Mouse (Mus musculus): ENCODE measurements at regions not wholly inside any gene's neighbourhood (a gene's known extent, or its start where the extent isn't known, plus 50 kb on each side); places are given as distances from the start of the nearest gene placed in this dataset.

DNA sequence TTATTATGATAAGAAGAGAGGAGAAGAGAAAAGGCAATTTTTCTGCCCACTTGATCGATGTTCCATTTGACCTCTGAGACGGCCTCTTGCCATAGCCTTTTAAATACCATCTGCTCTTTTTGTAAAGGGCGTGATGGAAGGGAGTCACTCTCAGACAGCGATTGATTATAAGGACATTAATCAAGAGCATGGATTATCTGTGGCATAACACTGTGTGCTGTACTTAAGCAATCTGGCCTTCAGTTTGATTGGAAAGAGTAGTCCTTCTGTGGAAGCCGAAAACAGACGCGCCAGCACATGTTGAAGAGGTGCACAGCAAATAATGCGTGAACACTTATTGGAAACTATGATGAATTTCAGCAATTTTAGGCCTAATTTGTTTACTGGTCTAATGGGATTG is 685.4 kb upstream of the Robo1 start:
- CTCF ChIA-PET: no interaction called here

GRCm38 (mm10) chr16:71640361-71640760 is 667.7 kb upstream of the Robo1 start:
- CTCF ChIA-PET: no interaction called here

DNA sequence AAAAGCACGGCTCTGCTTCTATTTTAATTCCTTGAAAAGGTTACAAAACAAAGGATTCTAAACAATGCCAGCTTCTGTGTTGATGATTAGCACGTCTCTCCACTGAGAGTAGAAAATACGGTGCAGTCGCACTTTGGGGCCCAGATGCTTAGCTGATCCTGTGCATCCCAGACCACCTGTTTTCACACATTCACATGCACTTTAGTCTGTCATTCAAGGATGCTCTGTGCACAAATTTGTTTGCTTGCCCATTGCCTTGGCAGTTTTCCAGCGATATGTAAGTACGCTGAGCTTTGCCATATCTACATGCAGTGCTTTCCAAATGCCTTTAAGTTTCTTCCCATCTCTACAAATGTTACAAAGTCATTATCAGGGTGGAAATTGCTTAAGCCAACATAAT is 664.9 kb upstream of the Robo1 start:
- CTCF ChIA-PET: no interaction called here

DNA sequence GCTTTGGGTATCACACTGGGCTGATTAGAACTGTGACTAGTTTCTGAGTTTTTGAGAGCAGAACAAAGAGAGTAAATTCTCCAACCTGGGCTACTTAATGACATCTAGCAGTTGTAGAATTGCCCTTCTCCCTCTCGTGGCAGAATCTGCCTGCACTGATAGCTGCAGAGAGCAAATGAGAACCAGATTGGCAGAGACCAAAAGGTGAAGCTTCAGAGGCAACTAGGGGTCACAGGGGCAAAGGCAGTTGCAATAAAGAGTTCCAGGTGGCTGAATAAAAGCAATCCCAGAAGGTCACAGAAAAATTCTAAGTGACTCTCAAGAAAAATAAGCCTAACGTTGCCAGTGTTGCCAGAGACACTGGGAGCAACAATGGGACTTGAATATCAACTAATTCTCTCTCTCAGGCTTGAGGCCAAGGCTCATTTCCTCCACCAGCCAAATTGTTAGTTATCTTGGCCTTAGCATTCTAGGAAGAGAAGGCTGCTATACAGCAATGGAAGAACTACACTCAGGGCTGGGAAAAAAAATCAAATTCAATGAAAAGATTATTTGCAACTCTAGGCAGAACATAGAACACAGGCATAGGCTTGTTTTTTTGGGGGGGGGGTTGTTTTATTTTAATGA is 629.9 kb upstream of the Robo1 start:
- CTCF ChIA-PET: no interaction called here

DNA sequence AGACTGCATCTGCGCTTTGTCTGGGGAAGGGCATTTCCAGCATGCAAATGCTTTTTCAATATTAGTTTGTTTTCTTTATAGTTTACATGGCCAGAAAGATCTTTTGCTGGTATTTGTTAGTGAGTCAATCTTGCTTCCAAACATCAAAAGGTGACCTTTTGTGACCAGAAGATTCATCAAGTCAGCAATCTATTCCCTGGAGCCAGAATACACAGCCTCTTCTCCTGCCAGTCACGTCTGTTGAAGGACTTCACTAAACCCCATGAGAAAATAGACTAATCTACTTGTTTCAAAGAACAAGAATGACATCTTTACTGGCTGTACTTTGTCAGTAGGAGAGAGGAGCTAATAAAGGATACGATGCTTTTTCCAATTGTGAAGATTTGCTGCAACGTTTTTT is 614.6 kb upstream of the Robo1 start:
- CTCF ChIA-PET: no interaction called here

GRCm38 (mm10) chr16:71705846-71706245 is 602.3 kb upstream of the Robo1 start:
- CTCF ChIA-PET: interaction anchor here (0.7 kb wide), 1 partner anchor 32 kb away, joined by 4 read pairs; no protein-coding TSS in a partner anchor

DNA sequence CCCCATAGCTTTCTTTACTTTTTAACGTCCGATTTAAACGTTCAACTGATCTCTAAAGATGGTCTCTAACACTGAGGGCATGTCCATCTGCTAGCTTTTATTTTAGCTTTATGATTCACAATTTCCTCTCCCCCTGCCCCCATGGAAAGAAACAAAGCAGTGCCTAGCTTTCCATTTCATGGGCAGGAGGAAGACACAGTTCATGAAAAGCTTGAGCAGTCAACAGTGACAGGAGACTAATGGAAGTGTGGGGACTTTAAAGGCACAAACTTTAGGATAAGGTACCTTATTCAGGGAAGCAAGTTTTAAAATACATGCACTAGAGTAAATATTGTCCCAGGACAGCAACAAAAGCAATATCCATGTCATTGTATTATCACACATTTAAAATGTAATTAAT is 598.4 kb upstream of the Robo1 start:
- CTCF ChIA-PET: no interaction called here

DNA sequence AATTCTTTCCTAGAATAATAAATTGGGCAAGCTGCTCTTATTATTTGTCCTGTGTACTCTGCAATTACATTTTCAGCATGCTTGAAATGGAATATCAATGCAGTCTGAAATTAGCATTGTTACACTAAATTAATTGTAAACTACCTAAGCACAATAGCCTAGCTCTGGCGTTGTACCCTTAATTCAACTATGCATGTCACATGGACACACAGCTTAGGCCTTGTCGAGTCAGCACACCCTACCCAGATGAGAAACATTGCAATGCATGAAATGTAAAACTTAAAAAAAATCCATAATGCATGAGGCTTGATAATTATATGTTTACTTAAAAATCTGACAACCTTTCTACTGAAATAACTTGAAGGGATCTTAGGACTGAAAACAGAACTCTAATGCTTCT is 596.2 kb upstream of the Robo1 start:
- CTCF ChIA-PET: no interaction called here

- CTCF ChIA-PET: no interaction called here
Observed at GRCm38 (mm10) chr16:71717207-71717606, 590.9 kb upstream of the Robo1 start.

- CTCF ChIA-PET: interaction anchor here (0.5 kb wide), 1 partner anchor 104 kb away, joined by 8 read pairs; no protein-coding TSS in a partner anchor
Observed at GRCm38 (mm10) chr16:71724898-71725297, 583.2 kb upstream of the Robo1 start.

DNA sequence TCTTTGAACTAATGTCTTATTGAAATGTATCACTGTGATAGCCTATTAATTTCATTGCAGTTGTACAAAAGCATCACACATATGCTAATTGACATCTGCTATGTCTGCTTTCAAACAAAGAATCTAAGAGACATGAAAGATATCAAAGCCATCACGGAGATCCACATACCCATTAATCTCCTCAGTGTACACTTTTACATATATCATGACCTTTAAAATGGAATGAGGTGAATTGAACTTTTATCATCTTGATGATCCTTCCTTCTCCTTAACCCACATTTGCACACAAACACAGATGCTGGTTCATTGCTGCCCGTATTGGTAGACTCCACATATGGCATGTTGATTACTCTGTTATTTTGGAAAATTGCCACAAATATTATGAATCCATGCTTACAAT is 570.2 kb upstream of the Robo1 start:
- CTCF ChIA-PET: no interaction called here

GRCm38 (mm10) chr16:71739104-71739503 is 569.0 kb upstream of the Robo1 start:
- CTCF ChIA-PET: no interaction called here

DNA sequence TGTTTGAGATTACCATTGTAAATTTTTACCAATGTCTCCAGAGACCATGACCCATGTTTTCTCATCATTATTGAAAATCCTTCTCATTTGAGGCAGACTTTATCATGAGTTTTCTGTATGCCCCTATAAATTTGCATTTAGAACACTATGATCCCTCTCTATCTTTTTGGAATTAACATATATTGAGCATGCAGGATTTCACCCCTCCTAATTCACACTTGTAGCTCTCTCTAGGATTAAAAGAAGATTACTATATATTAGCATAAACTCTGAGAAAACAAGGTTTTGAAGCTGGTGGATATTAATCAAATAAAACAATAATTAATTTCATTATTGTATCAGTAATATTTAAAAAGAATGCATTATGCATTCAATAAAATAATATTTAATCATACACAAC is 527.2 kb upstream of the Robo1 start:
- CTCF ChIA-PET: no interaction called here

- CTCF ChIA-PET: no interaction called here
Observed at GRCm38 (mm10) chr16:71812840-71813239, 495.3 kb upstream of the Robo1 start.

DNA sequence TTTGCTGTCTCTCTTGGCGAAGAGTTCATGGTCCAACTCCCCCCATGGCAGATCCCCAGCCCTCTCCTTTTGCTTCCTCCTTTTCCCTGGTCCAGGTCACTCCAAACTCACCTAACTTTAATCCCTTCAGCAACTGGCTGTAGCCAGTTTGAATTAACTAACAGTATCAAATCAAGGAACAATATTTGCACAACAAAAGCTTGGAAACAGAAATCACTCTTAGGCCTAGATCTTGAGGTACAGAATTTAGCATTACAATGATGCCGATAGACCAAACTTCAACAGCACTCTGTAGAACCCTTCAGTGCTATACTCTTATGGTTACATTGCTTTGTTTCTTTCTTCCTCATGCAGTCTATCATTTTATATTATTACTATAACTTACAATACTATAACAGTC is 472.8 kb upstream of the Robo1 start:
- CTCF ChIA-PET: no interaction called here

- CTCF ChIA-PET: no interaction called here
Observed at GRCm38 (mm10) chr16:71850097-71850496, 458.0 kb upstream of the Robo1 start.

- CTCF ChIA-PET: no interaction called here
Observed at GRCm38 (mm10) chr16:71851590-71852190, 456.4 kb upstream of the Robo1 start.

DNA sequence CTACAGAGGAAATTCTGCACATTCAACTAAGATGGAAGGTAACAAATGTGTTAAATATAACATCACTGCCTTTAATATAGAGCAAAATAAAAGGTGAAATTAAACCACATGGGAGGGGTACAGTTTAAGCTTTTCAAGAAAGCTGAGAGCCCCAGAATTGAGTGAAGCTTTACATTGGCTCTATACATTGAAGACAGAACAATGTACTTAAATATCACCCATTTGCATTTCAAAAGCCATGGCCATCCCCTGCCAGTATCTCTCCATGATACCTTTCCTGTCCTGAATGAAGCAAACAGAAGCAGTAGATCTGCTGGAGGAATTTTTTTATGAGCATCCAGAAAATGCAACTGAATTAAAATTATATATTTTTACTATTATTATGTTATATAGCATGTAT is 450.2 kb upstream of the Robo1 start:
- CTCF ChIA-PET: no interaction called here

- CTCF ChIA-PET: no interaction called here
Observed at GRCm38 (mm10) chr16:71860205-71860604, 447.9 kb upstream of the Robo1 start.

DNA sequence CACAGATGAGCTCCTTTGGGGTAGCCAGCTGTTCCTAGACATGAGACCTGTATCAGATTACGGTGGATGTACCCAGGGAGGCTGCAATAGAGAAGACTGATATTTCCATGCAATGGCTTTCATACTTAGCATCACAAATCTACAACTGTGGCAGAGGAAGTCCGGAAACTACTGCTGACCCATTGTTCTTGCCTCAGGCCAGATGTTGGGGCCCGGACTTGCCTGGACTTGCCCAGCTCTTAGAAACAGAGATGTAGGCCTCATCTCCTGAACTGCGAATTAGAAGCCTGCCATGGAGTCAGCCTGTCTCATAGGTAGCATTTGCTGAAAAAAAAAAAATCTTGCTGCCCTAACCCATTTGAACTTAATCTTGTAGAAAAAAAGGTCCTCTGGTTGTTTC is 422.4 kb upstream of the Robo1 start:
- CTCF ChIA-PET: no interaction called here

GRCm38 (mm10) chr16:71889679-71890078 is 418.4 kb upstream of the Robo1 start:
- CTCF ChIA-PET: no interaction called here

DNA sequence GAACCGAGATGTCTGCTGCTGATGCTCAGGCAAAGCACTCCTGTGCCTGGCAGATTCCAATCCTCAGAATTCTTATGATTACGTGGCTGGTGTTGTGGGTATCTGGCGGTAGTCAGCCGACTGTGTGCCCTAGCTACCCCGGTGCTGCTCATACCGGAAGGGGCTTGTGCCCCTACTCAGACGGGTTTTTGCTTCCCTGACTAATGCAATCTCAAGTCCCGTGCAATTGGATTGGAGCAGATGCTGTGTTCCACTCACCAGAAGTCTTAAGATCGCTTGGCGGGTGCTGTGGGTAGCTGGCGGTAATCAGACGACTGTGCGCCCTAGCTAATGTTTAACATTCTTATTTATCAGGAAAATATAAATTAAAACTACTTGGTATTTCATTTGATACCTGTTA is 385.0 kb upstream of the Robo1 start:
- CTCF ChIA-PET: no interaction called here

GRCm38 (mm10) chr16:71944165-71944564 is 363.9 kb upstream of the Robo1 start:
- CTCF ChIA-PET: no interaction called here

DNA sequence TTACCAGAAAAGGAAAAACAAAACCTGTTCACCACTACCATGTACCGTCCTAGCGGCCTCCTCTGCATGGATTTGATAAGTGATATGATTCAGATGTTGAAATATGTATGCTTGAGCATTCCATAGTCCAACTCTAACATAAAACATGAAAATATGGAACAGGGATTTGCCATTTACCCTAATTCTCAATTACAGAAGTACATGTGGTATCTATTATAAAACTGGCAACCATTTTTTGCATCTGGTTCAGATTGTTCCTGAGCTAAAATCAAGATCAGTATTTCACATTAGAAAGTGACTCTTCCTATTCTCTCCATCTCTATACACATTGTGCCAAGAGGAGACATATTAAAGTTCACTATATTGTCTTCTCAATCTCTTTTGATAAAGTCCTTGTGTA is 363.3 kb upstream of the Robo1 start:
- CTCF ChIA-PET: no interaction called here
